Mouse (Mus musculus): ENCODE results near the gene Med17.

GRCm38 (mm10) chr9:15237516-15238296, 42.0 kb downstream of the Med17 start:
- no peak for TF ChIP-seq TAL1 (conservative IDR thresholded peaks at IDR 0.05; ENCODE audit: low read depth, low read length)
- no peak for TF ChIP-seq CTCF (IDR thresholded peaks at IDR 0.05; ENCODE audit: low read depth, low read length)
